Mouse (Mus musculus): ENCODE data around the gene Hexim1. TPM values are rescaled to one million over a fixed set of nuclear protein-coding genes. Genes with fewer than 3 reads are reported as not detected.

Gene Hexim1
- total RNA-seq, 4 experiments from 2014 or later = 34.4 to 38.5 (median 35.6) TPM

DNA sequence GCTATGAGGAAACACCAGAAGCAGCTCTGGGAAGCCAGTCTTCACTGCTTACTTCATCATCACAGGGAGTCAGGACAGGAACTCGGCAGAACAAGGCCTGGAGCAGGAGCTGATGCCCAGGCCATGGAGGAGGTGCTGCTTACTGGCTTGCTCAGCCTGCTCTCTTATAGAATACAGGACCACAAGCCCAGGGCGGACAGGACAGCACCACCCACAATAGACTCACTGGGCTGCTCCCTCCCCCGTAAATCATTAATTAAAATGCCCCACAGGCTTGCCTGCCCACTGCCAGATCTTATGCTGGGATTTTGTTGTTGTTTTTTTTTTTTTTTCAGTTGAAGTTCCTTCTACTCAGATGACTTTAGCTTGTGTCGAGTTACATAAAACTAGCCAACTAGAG lies 31.7 kb downstream of the Hexim1 start:
- no peak for DNase-seq (ENCODE audit: low spot score in 2 of 2)

- no peak for DNase-seq (ENCODE audit: low spot score in 2 of 2)
Measured at GRCm38 (mm10) chr11:103149771-103150170, 33.7 kb downstream of the Hexim1 start.

- DNase-seq (ENCODE audit: low spot score in 2 of 2) = peak; percentile 83 to 96
Measured at GRCm38 (mm10) chr11:103158621-103159478, 42.8 kb downstream of the Hexim1 start.

DNA sequence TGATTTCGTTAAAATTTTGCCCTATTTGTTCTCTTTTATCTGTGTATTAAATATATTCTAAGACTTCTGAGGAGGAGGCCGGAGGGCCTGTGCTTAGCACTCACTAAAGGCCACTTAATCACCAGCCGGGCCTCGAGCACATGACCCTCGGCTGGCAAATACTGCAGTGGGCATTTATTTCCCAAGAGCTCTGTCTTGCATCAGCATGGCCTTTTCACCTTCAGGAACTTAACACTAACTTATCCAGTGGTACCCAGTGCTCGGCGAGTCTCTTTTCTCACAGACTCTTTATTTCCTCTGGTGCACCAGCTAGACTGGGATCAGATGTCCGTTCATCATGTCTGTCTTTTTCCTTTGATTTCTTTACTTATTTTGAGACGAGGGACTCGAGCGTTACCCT lies 44.7 kb downstream of the Hexim1 start:
- DNase-seq (ENCODE audit: low spot score in 2 of 2) = no peak

- DNase-seq (ENCODE audit: low spot score in 2 of 2) = no peak
Measured at GRCm38 (mm10) chr11:103161449-103161848, 45.4 kb downstream of the Hexim1 start.

DNA sequence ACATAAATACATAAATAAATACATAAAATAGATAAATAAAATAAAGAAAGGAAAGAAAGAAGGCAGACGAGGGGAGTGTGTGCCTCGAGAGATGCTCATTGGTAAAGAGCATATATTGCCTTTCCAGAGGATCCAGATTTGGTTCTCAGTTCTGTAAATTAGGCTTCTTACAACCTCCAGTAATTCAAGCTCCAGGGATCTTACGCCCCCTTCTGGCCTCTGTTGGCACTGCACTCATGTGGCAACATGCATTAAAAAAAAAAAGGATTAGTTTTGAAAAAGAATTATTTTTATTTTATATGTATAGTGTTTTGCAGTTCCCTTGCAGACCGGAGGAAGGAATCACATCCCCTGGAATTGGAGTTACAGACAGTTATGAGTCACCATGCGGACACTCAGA lies 46.1 kb downstream of the Hexim1 start:
- DNase-seq (ENCODE audit: low spot score in 2 of 2) = no peak

GRCm38 (mm10) chr11:103164391-103164790 lies 48.4 kb downstream of the Hexim1 start:
- no peak for DNase-seq (ENCODE audit: low spot score in 2 of 2)

GRCm38 (mm10) chr11:103168690-103169390 lies 52.8 kb downstream of the Hexim1 start:
- peak in 1 of 2 experiments; percentile 65 for DNase-seq (ENCODE audit: low spot score in 2 of 2)

Other genes with a start within 250 kb of the Hexim1 start
- gene Eftud2, start 235.2 kb upstream of the Hexim1 start, total RNA-seq (2022) = 100 to 1,000 TPM; 114 to 136 (median 127) TPM
- gene Ccdc103, start 235.0 kb upstream of the Hexim1 start, total RNA-seq (2022) = 1 to 10 TPM; 2.1 to 3.6 (median 2.2) TPM
- under 1 TPM in 3 of 4 experiments, not detected in 1; 0.23 to 0.70 (median 0.34) TPM for gene Fam187a, start 231.1 kb upstream of the Hexim1 start, total RNA-seq (2022)
- gene Gfap, start 215.3 kb upstream of the Hexim1 start, total RNA-seq (2022) = 100 to 1,000 TPM; 134 to 920 (median 381) TPM
- under 1 TPM in 1 of 4 experiments, not detected in 3; 0.17 TPM for gene Kif18b, start 191.1 kb upstream of the Hexim1 start, total RNA-seq (2022)
- 10 to 100 TPM; 12.9 to 18.8 (median 15.5) TPM for gene C1ql1, start 169.5 kb upstream of the Hexim1 start, total RNA-seq (2022)
- gene Nmt1, start 88.0 kb upstream of the Hexim1 start, total RNA-seq (2022) = 100 to 1,000 TPM; 124 to 149 (median 129) TPM
- 10 to 100 TPM; 36.7 to 45.3 (median 40.8) TPM for gene Dcakd, start 87.9 kb upstream of the Hexim1 start, total RNA-seq (2022)
- 10 to 100 TPM; 17.5 to 20.3 (median 18.0) TPM for gene Plcd3, start 14.6 kb upstream of the Hexim1 start, total RNA-seq (2022)
- 10 to 100 TPM; 82.6 to 93.2 (median 88.7) TPM for gene Acbd4, start 14.5 kb upstream of the Hexim1 start, total RNA-seq (2022)
- gene Hexim2, start 16.2 kb downstream of the Hexim1 start, total RNA-seq (2022) = 10 to 100 TPM; 13.4 to 18.1 (median 16.5) TPM
- gene Fmnl1, start 54.9 kb downstream of the Hexim1 start, total RNA-seq (2022) = 100 to 1,000 TPM in 3 of 4 experiments, 10 to 100 TPM in 1; 81.7 to 115 (median 108) TPM
- 1 to 10 TPM; 1.7 to 2.8 (median 2.3) TPM for gene 1700023F06Rik, start 92.3 kb downstream of the Hexim1 start, total RNA-seq (2022)
- gene Spata32, start 102.2 kb downstream of the Hexim1 start, total RNA-seq (2022) = 1 to 10 TPM in 3 of 4 experiments, under 1 TPM in 1; 0.67 to 2.3 (median 1.5) TPM
- gene Map3k14, start 151.2 kb downstream of the Hexim1 start, total RNA-seq (2022) = 1 to 10 TPM; 3.1 to 6.5 (median 5.0) TPM
- gene Arhgap27, start 247.5 kb downstream of the Hexim1 start, total RNA-seq (2022) = 10 to 100 TPM; 17.6 to 21.1 (median 19.1) TPM

Data from left cerebral cortex, adult 8-10 months (tissue).